Mouse (Mus musculus): ENCODE results near the gene Fhad1.
A peak's percentile ranks its signal among the peaks of the same experiment; 100 is the strongest.

Gene Fhad1

DNA sequence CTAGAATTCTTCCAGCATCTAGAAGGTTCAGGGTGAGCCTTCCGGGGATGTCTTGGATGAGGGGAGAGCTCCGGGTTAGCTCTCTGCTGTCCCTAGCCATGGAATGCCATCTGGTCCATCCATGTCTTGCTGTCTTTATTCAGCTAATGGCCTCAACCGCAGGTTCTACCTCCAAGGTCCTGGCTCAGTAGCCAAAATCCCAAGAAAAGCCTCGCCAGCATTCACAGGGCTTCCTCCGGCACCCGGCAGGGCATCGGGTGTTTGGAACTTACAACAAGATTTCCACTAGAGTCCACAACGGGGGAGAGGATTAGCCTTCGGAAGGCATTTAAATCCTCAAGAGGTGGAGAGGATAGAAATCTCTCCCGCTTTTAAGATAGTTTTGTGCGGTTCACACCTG is 84.9 kb downstream of the Fhad1 start:
- peak; percentile 23 to 66 for DNase-seq

DNA sequence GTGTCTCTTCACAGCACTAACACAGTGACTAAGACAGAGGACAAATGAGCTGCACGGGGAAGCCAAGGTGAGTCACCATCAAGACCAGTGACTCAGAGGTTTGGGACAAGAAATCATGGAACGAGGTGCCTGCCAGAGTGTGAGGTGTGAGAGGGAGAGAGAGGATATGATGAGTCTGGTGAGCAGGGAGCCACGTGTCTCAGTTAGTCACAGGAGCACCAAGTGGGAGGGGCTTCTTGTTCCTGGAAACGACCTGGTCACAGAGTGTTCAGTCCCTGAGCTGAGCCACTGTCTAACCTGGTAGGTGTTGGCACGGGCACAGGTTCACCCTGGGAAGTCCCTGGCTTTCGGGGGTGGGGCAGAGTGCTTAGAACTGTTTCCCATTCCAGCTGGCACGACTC is 86.0 kb downstream of the Fhad1 start:
- DNase-seq: peak; percentile 68 to 70

DNA sequence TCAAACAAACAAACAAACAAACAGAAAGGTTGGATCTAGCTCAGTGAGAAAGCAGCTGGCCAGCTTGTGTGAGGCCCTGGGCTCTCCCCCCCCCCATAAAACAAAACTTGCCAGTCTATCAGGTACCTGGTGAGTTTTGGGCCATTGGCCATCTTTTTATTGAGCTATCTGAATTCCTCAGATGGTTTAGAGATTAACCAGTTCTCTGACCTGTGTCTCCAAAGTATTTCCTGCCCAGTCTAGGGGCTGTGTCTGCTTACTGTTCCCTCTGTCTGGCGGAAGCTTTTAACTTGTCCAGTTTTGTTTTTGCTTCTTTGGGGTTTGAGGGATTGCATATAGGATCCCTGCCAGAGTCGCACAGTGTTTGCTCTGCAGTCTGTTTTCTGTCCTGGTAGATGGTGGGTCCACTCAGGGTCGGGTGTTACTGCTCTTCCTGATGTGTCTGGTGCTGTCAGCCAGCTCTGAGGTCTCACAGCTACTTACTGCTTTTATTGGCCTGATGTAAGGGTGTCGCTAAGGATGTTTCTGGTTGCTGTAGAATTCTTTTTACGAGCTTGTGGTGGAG is 89.0 kb downstream of the Fhad1 start:
- no peak for DNase-seq

DNA sequence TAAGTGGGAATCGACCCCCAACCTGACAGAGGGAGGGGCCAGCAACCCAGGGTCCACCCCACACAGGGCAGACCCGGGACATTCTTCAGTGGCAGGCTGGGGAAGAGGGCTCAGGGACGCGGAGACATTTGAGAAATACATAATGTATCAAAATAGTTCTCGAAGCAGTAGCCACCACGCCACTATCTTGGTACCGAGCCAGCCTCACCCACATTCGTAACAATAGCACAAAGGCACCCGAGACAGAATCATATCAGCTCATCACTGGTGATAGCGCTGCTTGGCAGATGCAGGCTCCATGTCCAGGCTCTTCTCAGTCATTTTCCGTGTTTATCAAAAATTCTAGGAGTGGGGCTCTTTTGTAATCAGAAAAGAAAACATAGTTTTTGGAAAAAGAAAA is 90.9 kb downstream of the Fhad1 start:
- DNase-seq: no peak

DNA sequence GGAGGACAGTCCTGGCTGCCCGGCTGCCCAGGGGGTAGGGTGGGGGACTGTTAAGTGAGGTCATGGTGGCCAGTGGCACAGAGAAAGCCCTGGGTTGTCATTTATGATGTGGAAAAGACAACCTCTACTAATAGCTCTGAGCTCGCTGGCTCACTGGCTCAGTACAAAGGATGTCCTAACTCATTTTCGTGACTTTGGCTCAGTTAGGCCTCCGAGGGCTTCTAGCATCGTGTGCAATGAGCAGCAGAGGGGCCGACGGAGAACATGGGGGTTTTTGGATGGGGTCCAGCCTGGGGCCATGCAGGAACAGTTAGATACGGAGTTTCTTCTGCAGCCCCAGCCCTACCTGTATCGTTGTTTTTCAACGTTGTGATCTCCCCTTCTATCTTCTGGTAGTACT is 94.5 kb downstream of the Fhad1 start:
- peak in 1 of 2 experiments; percentile 25 for DNase-seq

DNA sequence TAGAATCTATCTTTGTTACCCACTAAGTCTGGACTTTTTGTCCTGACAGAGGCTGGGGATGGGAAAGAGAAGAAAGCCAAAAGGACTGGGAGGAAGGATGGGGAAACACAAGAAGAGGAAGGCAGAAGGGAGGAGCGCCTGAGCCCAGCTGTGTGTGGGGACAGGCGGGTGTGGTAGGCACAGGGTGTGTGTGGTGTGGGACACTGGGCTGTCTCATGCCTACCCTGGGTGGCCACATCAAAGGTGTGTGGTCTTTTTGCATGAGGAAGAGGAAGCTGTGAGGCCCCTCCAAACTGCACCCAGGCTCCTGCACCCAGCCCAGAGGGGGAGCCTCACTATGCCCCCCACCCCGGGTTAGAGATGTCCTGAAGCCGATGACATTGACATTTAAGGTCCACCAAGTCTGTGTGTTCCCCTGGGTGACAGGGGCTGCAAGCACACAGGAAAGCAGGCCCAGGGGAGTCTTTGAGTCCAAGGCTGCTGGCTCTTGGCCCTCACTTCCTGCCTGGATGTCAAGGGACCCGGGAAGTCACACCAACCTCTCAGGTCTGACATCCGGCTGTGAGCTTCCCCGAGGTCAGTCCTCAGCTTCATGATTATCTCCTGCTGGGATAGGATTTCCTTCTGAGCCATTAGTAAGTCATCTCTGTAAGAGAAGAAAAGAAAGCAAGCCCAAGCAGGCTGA is 97.0 kb downstream of the Fhad1 start:
- DNase-seq: no peak

DNA sequence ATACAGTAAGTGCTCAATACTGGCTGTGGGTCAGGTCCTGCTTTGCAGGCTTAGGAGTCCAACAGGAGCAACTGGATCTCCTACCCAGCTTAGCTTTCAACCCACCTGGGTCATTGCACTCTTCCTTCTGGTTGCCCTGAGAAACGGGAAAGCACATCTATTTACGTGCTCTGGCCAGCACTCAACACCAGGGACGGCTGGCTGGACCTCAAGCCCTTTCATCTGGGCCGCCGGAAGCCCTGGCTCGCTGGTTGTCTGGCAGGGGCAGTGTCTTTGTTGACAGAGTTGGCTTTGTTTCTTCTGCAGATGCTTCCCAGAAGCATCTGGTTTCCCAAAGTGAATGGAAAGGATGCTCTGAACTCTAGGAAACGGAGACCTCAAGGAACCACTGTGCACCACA is 100.8 kb downstream of the Fhad1 start:
- DNase-seq: no peak

DNA sequence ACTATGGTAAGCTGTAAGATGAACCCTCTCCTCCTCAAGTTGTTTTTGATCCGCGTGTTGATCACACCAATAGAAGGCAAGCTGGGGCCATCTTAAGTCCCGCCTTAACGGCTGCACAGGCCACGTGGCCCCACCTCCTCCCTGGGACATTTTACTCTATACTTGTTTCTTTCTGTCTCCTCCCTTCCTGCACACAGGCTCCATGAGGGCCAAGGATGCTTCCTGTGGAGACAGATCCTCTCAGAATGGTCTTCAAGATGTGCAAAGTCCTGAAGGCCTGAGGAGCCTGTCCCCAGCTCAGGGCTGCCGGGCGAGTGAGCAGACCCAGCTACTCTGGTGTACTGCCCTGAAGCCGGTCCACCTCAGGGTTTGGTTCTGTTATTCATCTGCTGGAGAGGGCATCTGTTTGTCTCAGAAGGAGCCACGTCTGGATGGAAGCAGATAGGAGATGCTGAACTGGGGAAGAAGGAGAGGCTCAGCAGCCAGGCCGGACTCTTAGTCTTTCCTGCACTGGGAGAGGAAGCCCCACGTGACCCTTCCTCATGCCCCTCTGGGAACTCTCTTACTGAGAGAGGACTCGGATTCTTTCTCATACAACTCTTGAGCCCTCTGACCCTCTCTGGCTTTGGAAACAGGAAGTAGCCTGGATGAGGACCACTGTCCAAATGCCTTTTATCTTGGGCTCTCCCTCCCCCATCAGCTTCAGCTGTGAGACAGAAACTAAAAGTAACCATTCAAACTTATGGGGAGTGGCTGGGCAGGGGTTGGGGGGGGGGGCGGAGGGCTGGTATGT is 101.5 kb downstream of the Fhad1 start:
- no peak for DNase-seq

DNA sequence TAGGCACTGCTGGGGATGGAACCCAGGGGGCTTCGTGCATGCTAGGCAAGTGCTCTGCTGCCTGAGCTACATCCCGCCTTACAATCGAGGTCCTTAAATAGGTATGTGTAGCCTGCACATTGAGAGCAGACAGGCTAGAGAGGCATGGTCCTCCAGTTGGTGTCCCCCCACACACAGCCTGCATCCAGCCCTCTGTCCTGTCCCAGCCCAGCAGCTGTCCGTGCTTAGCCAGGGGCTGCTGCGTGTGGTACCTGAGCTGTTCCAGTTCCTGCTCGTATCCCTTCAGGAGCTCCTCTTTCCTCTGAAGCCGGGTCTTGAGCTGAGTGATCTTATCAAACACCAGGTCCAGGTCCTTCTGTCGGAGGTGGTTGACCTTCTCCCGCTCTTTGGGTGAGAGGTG is 110.2 kb downstream of the Fhad1 start:
- no peak for DNase-seq

DNA sequence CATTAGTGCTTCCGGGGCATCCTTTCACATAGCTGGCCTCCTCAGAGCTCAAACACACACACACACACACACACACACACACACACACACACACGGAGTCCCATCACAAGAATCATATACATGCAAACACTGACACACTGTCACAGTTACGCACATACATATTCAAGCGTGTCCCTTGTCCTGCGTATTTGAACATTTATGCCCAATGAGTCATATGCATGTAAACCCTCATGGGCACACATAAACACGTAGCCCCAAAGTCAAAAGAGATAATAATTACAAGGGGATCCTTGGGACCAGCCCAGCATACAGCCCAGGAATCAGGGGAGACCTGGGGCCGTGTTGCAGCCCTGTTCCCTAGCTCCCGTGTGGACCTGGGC is 112.4 kb downstream of the Fhad1 start:
- DNase-seq: no peak

DNA sequence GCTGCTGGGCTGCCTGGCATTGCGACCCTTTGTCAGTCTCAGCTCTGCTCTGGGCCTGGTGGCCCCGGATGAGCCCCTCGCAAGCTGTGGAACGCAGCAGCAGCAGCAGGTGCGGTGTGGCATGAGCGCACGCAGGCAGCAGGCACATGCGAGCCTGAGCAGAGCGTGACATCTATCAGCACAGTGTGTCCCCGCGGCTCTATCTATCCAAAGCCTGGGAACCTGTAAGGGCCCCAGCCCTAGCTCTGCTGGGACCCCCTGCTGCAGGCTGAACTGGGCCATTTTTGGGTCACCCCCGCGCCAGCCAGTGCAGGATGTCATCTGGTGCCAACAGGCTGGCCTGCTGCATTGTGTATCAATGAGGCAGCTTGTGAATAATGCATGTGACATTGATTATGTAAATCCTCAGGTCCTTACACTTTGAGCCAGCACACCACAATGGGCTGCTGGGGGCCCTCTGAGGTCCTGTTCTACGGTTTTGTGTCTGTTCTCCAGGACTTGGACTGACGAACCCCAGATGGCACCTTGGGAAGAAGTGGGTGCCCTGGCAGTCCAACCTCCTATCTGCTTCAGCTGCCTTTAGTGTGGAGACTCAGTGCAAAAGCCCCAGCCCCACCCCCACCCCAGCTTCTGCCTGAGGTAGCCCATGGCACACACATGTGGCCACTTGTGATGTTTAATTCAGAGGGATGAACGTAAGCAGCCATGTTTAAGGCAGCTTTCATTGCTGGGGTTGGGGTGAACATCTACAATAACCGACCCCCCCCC is 113.0 kb downstream of the Fhad1 start:
- DNase-seq: peak in 1 of 2 experiments; percentile 12

DNA sequence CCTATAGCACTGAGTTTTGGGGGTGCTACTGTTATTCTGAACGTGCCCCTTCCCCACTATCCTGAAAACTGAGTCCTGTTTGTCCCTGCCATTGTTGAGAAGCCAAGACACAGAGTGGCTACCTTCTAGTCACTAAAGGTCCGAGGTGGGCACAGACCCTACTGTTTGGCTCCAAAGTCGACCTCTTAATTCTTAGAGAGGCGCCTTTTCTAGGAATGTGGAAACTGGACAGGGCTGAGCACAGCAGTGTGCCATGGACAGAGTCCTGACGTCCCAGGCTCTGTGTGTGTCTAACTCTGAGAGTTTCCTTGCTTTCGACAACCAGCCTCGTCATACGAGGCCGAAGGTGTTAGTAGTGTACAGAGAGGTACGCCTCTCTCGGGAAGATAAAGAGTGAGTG is 114.5 kb downstream of the Fhad1 start:
- no peak for DNase-seq

DNA sequence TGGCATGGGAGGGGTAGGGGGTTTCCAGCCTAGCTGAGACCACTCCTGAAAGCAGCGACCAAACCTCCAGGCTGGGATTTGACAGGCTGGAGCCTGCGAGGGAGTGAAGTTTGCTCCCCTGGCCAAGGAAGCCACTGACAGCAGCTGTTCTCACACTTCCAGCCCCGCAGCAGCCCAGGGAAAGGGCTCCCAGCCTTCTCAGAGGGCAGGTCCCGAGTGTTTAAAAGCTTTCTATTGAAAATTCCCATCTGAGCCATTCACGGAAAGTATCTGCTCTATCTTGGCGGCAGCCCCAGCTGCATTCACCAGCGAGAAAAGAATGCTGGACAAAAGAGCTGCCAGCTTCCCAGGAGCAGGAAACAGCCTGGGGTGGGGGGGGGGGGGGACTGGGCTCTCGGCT is 114.9 kb downstream of the Fhad1 start:
- peak in 1 of 2 experiments; percentile 15 for DNase-seq

DNA sequence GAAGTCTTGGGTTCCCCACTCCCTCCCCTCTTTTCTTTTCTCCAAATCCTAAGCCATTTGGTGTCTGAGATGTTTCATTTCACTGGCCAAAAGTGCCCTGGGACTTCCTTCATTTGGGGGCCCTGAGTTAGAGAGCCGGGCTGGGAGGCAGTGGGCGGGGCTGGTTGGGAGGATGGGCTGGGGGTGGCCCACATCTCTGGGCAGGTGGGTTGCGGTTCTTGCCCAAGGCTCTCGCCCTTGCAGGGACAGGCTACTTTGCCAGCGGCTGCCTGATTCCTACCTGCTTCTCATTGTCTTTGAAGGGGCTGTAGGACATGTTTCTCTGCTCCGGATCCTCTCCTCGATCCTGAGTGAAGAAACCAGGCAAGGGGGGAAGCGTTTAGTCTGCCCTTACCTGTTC is 116.0 kb downstream of the Fhad1 start:
- DNase-seq: no peak

DNA sequence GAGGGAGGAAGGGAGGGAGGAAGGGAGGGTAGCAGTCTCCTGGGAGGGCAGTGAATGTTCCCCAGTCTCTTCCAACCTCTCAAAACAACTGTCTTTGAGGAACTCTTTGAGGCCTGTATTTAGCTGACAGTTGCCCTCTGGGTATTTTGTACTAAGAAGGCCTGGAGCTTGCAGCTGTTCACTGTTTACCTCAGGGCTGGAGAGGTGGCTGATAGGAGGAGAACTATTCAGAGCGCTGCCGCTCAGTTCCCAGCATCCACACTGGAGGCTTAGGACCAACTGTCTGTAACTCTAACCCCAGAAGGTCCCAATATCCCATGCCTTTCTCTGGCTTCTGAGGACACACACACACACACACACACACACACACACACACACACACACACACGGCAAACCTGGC is 117.0 kb downstream of the Fhad1 start:
- no peak for DNase-seq

DNA sequence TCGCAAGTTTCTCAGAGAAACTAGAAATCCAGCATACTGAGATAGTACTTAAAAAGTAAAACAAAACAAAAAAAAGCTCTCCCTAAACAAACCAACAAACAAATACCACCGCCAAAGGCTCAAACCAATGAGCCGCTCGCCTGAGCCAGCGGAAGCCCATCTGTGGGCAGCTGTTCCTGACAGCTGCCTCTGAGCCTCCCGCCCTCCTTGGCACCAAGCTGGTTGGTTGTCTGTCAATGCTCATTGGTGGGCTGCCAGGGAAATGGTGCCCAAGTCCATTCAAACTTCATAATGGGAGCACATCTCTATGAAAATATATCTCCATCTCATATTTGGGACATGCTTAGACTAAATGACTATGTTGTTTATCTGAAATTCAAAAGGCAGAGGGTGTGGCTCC is 117.7 kb downstream of the Fhad1 start:
- peak; percentile 22 to 59 for DNase-seq

DNA sequence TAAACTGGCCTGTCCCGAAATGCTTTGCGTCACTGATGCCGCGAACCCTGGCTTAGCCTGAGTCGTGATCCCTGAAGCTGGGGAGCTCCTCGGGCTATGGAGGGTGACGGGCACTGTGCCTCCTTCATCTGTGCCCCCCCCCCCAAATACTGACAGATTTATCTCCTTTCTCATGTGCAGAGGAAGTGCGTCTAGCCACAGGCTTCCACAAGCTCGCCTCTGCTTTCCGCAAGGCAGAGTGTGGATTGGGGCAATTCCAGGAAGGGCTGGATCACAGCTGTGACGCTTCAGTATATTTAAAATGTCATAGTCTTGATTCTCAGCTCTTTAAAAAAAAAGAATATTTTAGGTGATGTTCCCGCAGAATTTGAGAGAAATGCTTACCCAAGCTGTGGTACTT is 119.1 kb downstream of the Fhad1 start:
- DNase-seq: no peak

DNA sequence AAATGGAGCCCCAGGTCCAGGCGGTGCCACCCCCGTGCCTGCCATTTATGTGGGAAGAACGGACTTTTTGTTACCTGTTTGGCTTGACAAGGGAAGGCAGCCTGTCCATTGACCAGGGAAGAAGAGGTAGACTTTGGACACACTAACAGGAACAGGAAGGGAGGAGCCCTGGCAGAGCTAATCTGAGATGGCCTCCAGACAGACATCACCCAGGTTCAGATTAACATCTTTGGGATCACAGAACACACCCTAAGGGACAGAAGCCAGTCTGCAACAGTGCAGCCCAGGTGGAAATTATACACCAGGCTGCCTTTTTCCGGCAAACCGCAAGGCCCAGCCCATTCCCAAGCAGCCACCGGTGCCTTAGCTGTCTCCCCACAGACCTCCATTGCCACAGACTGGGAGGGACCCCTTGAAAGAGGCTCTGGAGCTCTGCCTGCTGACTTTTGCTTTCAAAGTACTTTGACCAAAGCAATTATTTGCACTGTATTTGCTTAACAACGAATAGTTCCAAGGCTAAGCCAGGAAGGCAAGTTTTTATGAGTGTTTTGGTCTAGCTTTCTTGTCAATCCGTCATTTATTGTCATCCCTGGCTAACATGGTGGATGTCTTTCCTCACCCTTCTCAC is 121.6 kb downstream of the Fhad1 start:
- DNase-seq: no peak

DNA sequence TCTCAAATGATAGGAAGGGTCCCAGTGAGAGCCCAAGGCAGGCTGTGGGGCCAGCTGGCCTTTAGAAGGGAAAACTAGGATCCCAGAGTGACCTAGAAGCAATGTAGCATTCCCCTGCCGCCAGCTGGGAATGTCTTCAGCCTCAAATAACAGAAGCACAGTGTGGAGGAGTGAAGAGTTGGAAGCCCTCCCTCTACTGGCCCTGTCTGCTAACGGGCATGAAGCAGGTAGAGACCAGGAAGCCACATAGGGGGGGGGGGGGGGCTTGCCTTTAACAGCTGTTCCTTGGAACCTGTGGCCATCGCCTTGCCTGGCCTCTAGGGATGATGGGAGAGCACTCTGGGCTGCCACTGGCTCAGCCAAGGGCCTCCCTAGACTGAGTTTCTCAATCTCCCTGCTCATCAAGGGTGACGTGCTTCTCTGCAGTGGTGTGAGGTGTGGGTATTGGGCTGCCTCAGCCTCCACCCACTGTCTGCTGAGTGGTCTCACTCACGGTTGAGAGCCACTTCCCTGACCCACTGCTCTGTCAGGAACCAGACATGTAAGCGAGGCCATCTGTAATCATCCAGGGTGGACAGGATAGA is 128.4 kb downstream of the Fhad1 start:
- no peak for DNase-seq

DNA sequence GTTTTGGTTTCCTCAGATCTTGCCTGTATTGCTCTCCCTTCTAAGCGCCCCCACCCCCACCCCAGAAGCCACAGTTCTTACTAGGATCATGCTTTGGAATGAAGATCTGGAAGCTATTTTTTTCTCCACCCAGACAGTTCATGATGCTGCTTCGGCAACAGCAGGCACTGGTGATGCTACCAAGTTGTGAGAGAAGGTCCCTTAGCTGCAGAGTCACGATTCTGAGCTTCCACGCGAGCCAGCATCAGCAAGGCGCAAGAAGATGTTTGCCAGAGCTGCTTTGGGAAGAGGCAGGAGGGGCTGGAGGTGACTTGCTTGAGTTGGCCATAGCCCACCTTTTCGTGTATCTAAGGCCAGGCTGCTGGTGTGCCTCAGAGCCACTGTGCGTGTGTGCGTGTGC is 129.4 kb downstream of the Fhad1 start:
- DNase-seq: no peak

DNA sequence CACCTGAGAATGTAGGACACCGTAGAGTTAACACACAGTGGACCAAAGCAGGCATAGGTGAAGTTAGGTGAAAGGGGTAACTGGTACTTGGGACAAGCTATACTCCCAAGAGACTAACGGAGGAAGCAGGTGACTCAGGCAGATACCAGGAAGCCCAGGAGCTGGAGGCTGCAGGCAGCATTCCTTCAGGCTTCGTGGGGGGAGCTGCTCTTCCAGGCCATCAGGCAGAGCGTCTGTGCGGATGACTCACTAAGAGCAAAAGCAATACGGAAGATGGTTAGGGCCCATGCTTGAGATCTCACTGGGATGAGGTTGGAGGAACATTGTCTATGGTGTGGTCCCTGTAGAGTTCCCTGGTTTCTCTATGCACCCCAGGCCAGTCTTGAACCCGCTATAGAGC is 132.0 kb downstream of the Fhad1 start:
- DNase-seq: no peak

DNA sequence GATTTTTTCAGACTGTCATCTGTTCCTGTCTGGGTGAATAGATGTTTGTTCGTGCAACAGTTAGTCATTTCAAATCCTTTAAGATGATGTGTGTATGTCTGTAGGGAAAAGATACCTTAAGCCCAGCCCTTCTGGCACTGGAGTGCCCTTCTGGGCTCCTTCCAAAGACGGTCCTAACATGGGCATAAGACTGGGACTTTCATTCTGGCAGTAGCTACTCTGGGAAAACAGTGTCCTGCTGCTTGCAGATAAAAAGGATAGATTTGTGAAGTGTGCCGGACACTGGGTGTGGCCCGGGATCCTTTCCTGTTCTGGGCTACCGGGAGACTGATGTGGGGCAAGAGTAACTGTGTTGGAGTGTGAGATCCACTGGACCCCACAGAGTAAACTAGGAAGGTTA is 132.9 kb downstream of the Fhad1 start:
- DNase-seq: no peak

All from cerebellum, postnatal 14 days (tissue).